Comparison of ENCODE assay signal across 12 mouse cellular contexts in genomic region chr7:45437046-45437445, GRCm38 (mm10). TPM values are rescaled to one million over a fixed set of nuclear protein-coding genes. Genes with fewer than 3 reads are reported as not detected.
A peak's percentile ranks its signal among the peaks of the same experiment; 100 is the strongest.
DNase-seq lines count a peak whose midpoint lies in the region; ATAC-seq and TF ChIP-seq lines count a peak whose summit lies in the region.
"Had no signal": no experiment of that assay in that cellular context is flagged by ENCODE, and none has a peak within 500 bp of the region (broad histone marks: within the 10 kb centered on the region; RNA-seq: fewer than 3 reads in every experiment).

No protein-coding gene starts in this region.

- no peaks in the 10 kb centered on the region for H3K9me3 ChIP-seq in heart, embryonic 10.5 days
- H3K9me3 ChIP-seq in liver, embryonic 11.5 days (ENCODE audit: control insufficient read depth, low read length), result no peaks in the 10 kb centered on the region
- no peaks in the 10 kb centered on the region for H3K9me3 ChIP-seq in liver, postnatal 0 days (ENCODE audit: low read length)
- no peaks in the 10 kb centered on the region for H3K9me3 ChIP-seq in limb, embryonic 10.5 days (replicated peaks)
- H3K9me3 ChIP-seq: stomach, embryonic 15.5 days had no signal

- H3K4me1 ChIP-seq in heart, embryonic 10.5 days, result peaks cover 43% of the 10 kb centered on the region
- H3K4me1 ChIP-seq in liver, embryonic 11.5 days (replicated peaks; ENCODE audit: control insufficient read depth, insufficient read depth, low read length), result peaks cover 32% of the 10 kb centered on the region
- peaks cover 45% of the 10 kb centered on the region for H3K4me1 ChIP-seq in liver, postnatal 0 days (ENCODE audit: insufficient read depth)
- peaks cover 52% of the 10 kb centered on the region for H3K4me1 ChIP-seq in limb, embryonic 10.5 days

- H3K4me2 ChIP-seq in liver, embryonic 11.5 days, result 0 out of 2 replicates have a peak overlapping the region, but pooled peaks have one; percentile 4
- no peak overlapping the region for H3K4me2 ChIP-seq in liver, postnatal 0 days (ENCODE audit: low read depth, low read length)

- no peak overlapping the region for H3K27ac ChIP-seq in heart, embryonic 10.5 days
- H3K27ac ChIP-seq in liver, embryonic 11.5 days (ENCODE audit: low read depth, low read length), result 0 out of 2 replicates have a peak overlapping the region, but pooled peaks have one; percentile 17
- no peak overlapping the region for H3K27ac ChIP-seq in liver, postnatal 0 days (ENCODE audit: low read depth)
- peak overlapping the region; percentile 75 for H3K27ac ChIP-seq in limb, embryonic 10.5 days
- H3K27ac ChIP-seq: liver, embryonic 14.5 days; stomach, embryonic 15.5 days had no signal

- TF ChIP-seq EP300 in liver, postnatal 0 days (IDR thresholded peaks at IDR 0.05; ENCODE audit: low read depth), result no peak

- DNase-seq in heart, embryonic 10.5 days (ENCODE audit: low spot score), result no peak
- DNase-seq in heart, adult 9 months (ENCODE audit: low spot score in 2 of 2), result no peak
- DNase-seq in liver, embryonic 11.5 days (ENCODE audit: low spot score), result no peak
- DNase-seq in liver, postnatal 0 days, result no peak
- peak; percentile 88 for DNase-seq in R1 (ENCODE audit: low read depth, low spot score)
- peak; percentile 39 for DNase-seq in limb, embryonic 10.5 days (ENCODE audit: low spot score)
- DNase-seq in ovary, postnatal 10 days (ENCODE audit: low spot score), result no peak
- DNase-seq: retina, postnatal 1 day had no signal

- H3K27me3 ChIP-seq in heart, embryonic 10.5 days (ENCODE audit: insufficient read depth, poor library complexity, severe bottlenecking), result no peaks in the 10 kb centered on the region
- no peaks in the 10 kb centered on the region for H3K27me3 ChIP-seq in liver, embryonic 11.5 days (replicated peaks; ENCODE audit: control insufficient read depth, insufficient read depth, low read length)
- H3K27me3 ChIP-seq in liver, postnatal 0 days (ENCODE audit: insufficient read depth, low read length), result no peaks in the 10 kb centered on the region
- H3K27me3 ChIP-seq in limb, embryonic 10.5 days (ENCODE audit: low read depth, poor library complexity, severe bottlenecking), result no peaks in the 10 kb centered on the region
- H3K27me3 ChIP-seq: stomach, embryonic 15.5 days had no signal

- peaks cover 28% of the 10 kb centered on the region for H3K36me3 ChIP-seq in heart, embryonic 10.5 days
- peaks cover 3% of the 10 kb centered on the region; the same call in 1 of the 2 replicates for H3K36me3 ChIP-seq in liver, embryonic 11.5 days (ENCODE audit: control insufficient read depth, insufficient read depth, low read length)
- peaks cover 20% of the 10 kb centered on the region for H3K36me3 ChIP-seq in liver, postnatal 0 days (replicated peaks; ENCODE audit: insufficient read depth, low read length)
- H3K36me3 ChIP-seq in limb, embryonic 10.5 days, result peaks cover 35% of the 10 kb centered on the region

- TF ChIP-seq CTCF in liver, postnatal 0 days (IDR thresholded peaks at IDR 0.05; ENCODE audit: low read depth), result no peak

- 30% methylated on average over 6 of the region's 6 CpGs for WGBS in heart, embryonic 10.5 days
- WGBS in liver, embryonic 11.5 days, result 31% methylated on average over 6 of the region's 6 CpGs
- 76% methylated on average over 6 of the region's 6 CpGs for WGBS in liver, postnatal 0 days (ENCODE audit: insufficient replicate concordance)
- WGBS in limb, embryonic 10.5 days, result 20% methylated on average over 6 of the region's 6 CpGs

- H3K9ac ChIP-seq in liver, embryonic 11.5 days (ENCODE audit: low read depth, low read length), result no peak overlapping the region
- no peak overlapping the region for H3K9ac ChIP-seq in liver, postnatal 0 days (replicated peaks)
- H3K9ac ChIP-seq: liver, embryonic 14.5 days; stomach, embryonic 15.5 days had no signal

- no peak for ATAC-seq in liver, embryonic 11.5 days (replicated peaks; ENCODE audit: low FRiP score)
- ATAC-seq in liver, postnatal 0 days, result no peak
- no peak for ATAC-seq in activated CD4-positive, CD25-positive, alpha-beta regulatory T cell, adult 4 months
- ATAC-seq: inflammation-experienced regulatory T-cells, adult 6 months had no signal

- peak overlapping the region; percentile 31 for H3K4me3 ChIP-seq in heart, embryonic 10.5 days
- 0 out of 2 replicates have a peak overlapping the region, but pooled peaks have one; percentile 8 for H3K4me3 ChIP-seq in liver, embryonic 11.5 days (ENCODE audit: low read depth, low read length)
- no peak overlapping the region for H3K4me3 ChIP-seq in liver, postnatal 0 days (ENCODE audit: low read depth, low read length)
- peak overlapping the region; percentile 35 for H3K4me3 ChIP-seq in limb, embryonic 10.5 days
- H3K4me3 ChIP-seq: stomach, embryonic 15.5 days had no signal

RNA-seq across cellular contexts. Expression of gene Ruvbl2, which starts 0.8 kb away (rescaled TPM):
- polyA plus RNA-seq in heart, embryonic 10.5 days (2016; fragmentation: Nextera tagmentation; extraction: Ambion mirVana), result 121 and 175 TPM in 2 replicates
- 240 and 250 TPM in 2 replicates for polyA plus RNA-seq in liver, embryonic 11.5 days (2014; fragmentation: Nextera tagmentation; extraction: Ambion mirVana)
- 30.1 and 36.5 TPM in 2 replicates for polyA plus RNA-seq in liver, postnatal 0 days (2015; fragmentation: Nextera tagmentation; extraction: Ambion mirVana)
- 228 and 283 TPM in 2 replicates for polyA plus RNA-seq in limb, embryonic 10.5 days (2016; fragmentation: Nextera tagmentation; extraction: Ambion mirVana)
- polyA plus RNA-seq in activated CD4-positive, CD25-positive, alpha-beta regulatory T cell, adult 4 months (2017; shearing (Covaris generic)), result 10 to 100 TPM; 47.4 to 51.2 TPM

RNA-seq across cellular contexts. Expression of gene Gys1, which starts 2.4 kb away (rescaled TPM):
- 79.9 and 124 TPM in 2 replicates for polyA plus RNA-seq in heart, embryonic 10.5 days (2016; fragmentation: Nextera tagmentation; extraction: Ambion mirVana)
- polyA plus RNA-seq in liver, embryonic 11.5 days (2014; fragmentation: Nextera tagmentation; extraction: Ambion mirVana), result 21.4 and 23.7 TPM in 2 replicates
- 3.3 TPM in 2 replicates for polyA plus RNA-seq in liver, postnatal 0 days (2015; fragmentation: Nextera tagmentation; extraction: Ambion mirVana)
- 42.6 and 44.9 TPM in 2 replicates for polyA plus RNA-seq in limb, embryonic 10.5 days (2016; fragmentation: Nextera tagmentation; extraction: Ambion mirVana)
- polyA plus RNA-seq in activated CD4-positive, CD25-positive, alpha-beta regulatory T cell, adult 4 months (2017; shearing (Covaris generic)), result 1 to 10 TPM; 9.3 to 9.8 TPM

RNA-seq across cellular contexts. Expression of gene Lhb, which starts 16.4 kb away (rescaled TPM):
- polyA plus RNA-seq in heart, embryonic 10.5 days (2016; fragmentation: Nextera tagmentation; extraction: Ambion mirVana), result not detected in 2 replicates
- 0.26 TPM in 1 of 2 replicates, not detected in the other for polyA plus RNA-seq in liver, embryonic 11.5 days (2014; fragmentation: Nextera tagmentation; extraction: Ambion mirVana)
- polyA plus RNA-seq in liver, postnatal 0 days (2015; fragmentation: Nextera tagmentation; extraction: Ambion mirVana), result not detected in 2 replicates
- polyA plus RNA-seq in limb, embryonic 10.5 days (2016; fragmentation: Nextera tagmentation; extraction: Ambion mirVana), result not detected in 2 replicates
- not detected for polyA plus RNA-seq in activated CD4-positive, CD25-positive, alpha-beta regulatory T cell, adult 4 months (2017; shearing (Covaris generic))
- polyA plus RNA-seq: inflammation-experienced regulatory T-cells, adult 6 months; liver, embryonic 14.5 days; stomach, embryonic 15.5 days had no signal

RNA-seq across cellular contexts. Expression of gene Ftl1, which starts 22.6 kb away (rescaled TPM):
- polyA plus RNA-seq in heart, embryonic 10.5 days (2016; fragmentation: Nextera tagmentation; extraction: Ambion mirVana), result 4,578 and 4,939 TPM in 2 replicates
- 6,297 and 6,318 TPM in 2 replicates for polyA plus RNA-seq in liver, embryonic 11.5 days (2014; fragmentation: Nextera tagmentation; extraction: Ambion mirVana)
- polyA plus RNA-seq in liver, postnatal 0 days (2015; fragmentation: Nextera tagmentation; extraction: Ambion mirVana), result 5,147 and 5,518 TPM in 2 replicates
- polyA plus RNA-seq in limb, embryonic 10.5 days (2016; fragmentation: Nextera tagmentation; extraction: Ambion mirVana), result 5,063 and 5,416 TPM in 2 replicates
- 1,000 to 10,000 TPM; 1,527 to 1,850 TPM for polyA plus RNA-seq in activated CD4-positive, CD25-positive, alpha-beta regulatory T cell, adult 4 months (2017; shearing (Covaris generic))

RNA-seq across cellular contexts. Expression of gene Ntf5, which starts 23.6 kb away (rescaled TPM):
- polyA plus RNA-seq in heart, embryonic 10.5 days (2016; fragmentation: Nextera tagmentation; extraction: Ambion mirVana), result 1.5 and 2.6 TPM in 2 replicates
- 2.0 and 2.5 TPM in 2 replicates for polyA plus RNA-seq in liver, embryonic 11.5 days (2014; fragmentation: Nextera tagmentation; extraction: Ambion mirVana)
- 0.05 and 0.15 TPM in 2 replicates for polyA plus RNA-seq in liver, postnatal 0 days (2015; fragmentation: Nextera tagmentation; extraction: Ambion mirVana)
- 2.1 and 2.2 TPM in 2 replicates for polyA plus RNA-seq in limb, embryonic 10.5 days (2016; fragmentation: Nextera tagmentation; extraction: Ambion mirVana)
- polyA plus RNA-seq in activated CD4-positive, CD25-positive, alpha-beta regulatory T cell, adult 4 months (2017; shearing (Covaris generic)), result not detected

Comparison
In these comparisons a context has a peak if more than half of its experiments do, and no peak if none do; other contexts are left out.
1. H3K27ac ChIP-seq: peak in liver, embryonic 11.5 days (single experiment) and limb, embryonic 10.5 days (single experiment); none in heart, embryonic 10.5 days (single experiment) and liver, postnatal 0 days (single experiment).
2. DNase-seq: peak in R1 (single experiment) and limb, embryonic 10.5 days (single experiment); none in heart, embryonic 10.5 days (single experiment), heart, adult 9 months (0 of 2), liver, embryonic 11.5 days (single experiment), liver, postnatal 0 days (single experiment) and ovary, postnatal 10 days (single experiment).